Mouse (Mus musculus): ENCODE results near the gene Alkbh4.
"Not testable (repeated sequence)": the region's sequence is repeated elsewhere in the genome, so short reads cannot be mapped to it uniquely, and the experiment has no call there.

Gene Alkbh4

DNA sequence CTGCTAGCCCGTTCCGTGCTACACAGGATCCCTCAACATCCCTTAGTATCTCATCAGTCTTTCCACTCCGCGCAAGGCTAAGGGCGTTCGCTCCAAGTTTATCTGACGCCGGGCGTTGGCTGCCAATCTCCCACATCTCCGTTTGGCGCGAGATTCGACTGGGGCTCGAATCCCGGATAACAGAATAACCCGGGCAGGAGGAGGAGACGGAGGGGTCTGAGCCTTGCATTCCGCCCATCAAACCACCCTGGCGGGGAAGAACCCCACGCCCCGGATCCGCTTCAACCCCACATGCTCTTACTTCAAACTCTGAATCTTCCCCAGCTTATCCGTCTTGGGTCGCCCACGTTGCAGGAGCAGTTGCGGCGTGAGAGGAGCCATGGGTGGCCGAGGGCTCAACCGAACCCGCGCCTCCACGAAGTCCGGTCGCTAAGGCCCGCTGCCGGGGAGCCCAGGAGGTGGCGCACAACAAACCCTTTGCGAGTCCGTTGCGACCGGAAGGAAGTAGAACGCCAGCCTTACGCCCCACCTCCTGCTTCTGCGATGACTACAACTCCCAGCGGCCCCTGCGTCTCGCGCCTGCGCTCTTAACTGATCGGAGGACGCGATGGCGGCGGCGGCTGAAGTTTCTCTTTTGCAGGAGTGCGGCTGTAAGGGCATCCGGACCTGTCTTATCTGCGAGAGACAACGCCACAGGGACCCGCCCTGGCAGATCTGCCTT lies at the start of gene Alkbh4, which contains the start of gene Lrwd1:
Alkbh4 (plus strand) TSS at position 576 of the 721 bp plus-strand sequence.
Lrwd1 (minus strand) TSS at position 504 of the 721 bp plus-strand sequence.
- peak; percentile 88 for DNase-seq (ENCODE audit: low read depth, low spot score)

DNA sequence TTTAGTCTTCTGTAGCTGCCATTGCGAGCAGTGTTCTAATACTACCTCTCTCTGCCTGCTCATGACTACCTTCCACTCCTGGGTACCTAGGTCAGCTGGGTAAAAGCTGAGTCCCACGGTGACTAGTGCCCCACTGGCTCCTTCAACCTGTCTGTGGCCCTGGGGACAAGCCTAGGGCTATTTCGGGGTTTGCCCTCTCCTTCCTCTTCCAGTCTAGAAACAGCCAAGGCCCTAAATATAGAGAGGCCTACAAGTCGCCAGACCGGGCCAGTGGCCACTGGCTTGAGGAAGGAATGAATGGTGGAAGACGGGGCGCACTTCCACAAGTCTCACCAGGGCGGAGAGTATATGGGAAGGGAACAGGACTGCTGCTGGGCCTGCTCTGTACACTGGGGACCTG lies 49.7 kb upstream of the Alkbh4 start:
- no peak for DNase-seq (ENCODE audit: low read depth, low spot score)

DNA sequence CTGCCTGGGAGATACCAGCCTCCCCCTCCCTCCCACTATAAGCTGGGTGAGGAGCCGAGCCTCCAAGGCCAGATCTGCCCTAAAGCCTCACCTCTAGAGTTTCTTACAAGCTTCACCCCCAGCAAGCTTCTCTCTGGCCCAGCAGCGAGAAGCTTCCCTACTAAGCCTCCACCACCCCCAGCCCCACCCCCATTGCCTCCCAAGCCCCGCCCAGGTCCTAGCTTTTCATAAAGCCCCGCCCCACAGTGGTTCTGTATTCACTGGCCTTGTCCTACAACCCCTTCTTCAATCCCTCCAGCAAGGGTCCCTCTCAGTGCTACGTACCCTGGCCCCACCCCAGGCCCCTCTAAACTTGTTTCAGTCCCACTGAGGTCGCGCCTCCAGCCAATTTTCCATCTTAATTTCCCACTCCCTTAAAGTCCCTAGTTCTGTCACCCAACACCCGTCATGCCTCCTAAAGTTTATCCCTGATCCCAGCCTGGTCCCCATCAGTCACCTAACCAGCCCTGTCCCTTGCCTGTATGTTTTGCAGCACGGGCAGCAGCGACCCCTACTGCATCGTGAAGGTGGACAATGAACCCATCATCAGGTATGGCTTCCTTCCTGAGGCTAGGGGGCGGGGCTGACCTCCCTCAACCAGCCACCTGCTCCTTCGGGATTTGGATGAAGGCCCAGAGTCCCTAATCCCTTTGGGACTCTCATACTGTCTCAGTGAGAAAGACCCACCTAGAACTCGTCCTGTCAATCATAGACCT lies 46.9 kb upstream of the Alkbh4 start:
- DNase-seq (ENCODE audit: low read depth, low spot score), result no peak

DNA sequence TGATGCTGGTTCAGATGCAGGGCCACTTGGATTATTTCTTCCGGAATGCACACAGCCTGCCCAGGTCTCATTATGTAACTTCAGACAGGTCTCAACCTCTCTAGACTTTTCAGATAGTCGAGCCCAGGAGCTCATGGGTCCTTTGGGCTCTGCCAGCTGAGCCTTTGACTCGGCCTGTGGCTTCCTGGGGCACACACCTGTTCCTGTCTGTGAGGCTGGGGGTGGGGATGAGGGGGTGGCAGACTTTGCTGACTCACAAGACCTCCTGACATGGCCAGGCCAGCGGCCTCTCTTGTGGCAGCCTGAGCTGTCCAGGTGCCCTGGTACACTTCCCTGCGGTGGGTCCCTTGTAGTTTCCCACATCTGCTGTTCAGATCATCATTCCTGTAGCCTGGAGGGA lies 44.0 kb upstream of the Alkbh4 start:
- DNase-seq (ENCODE audit: low read depth, low spot score), result no peak

DNA sequence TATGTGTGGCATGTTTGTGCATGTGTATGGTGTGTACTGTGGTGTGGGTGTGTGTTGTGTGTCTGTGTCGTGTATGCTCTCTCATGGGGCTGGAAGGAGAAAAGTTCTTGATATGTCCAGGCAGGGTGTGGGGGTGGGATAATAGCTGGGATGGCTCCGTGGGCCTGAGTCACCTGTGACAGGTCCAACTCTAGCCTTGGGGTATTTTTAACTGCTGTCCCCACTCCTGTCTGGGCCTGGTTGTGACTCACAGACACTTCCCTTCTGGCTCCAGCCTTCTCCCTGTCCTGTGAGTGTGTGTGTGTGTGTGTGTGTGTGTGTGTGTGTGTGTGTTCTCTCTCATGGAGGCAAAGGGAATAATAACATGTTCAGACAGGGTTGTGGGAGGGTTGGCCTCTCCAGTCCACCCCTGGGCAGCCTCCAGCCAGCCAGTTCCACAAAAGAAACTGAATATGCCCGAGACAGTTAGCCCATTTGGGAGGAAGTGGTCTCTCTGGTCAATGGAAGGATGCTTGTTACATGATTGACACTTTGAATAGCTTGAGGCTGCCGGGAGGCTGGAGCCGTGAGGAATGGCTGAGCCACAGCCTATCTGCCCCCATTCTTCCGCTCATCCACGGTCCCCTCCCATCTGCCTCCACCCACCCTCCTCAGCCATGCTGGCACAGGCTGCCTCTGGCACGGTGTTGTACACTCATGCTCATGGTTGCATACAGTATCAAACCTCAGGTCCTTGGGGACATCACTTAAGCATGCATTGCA lies 41.5 kb upstream of the Alkbh4 start:
- DNase-seq (ENCODE audit: low read depth, low spot score), result no peak

DNA sequence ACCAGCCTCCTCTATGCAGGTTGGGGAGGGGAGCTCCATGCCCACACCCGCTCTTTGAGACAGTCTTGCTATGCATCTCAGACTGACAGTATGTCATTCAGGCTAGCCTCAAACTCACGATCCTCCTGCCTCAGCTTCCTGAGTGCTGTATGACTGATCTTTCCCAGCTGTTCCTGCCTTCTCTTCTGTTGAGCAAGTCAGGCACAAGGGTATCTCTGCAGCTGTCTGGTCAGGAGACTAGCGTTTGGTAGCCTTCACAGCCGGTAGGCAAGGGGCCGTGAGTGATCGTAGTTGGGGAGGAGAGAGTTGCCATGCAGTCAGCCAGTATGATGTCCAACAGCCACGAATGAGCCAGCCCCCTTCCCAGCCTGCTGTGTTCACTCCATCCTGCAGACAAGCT lies 40.9 kb upstream of the Alkbh4 start:
- DNase-seq (ENCODE audit: low read depth, low spot score), result no peak

DNA sequence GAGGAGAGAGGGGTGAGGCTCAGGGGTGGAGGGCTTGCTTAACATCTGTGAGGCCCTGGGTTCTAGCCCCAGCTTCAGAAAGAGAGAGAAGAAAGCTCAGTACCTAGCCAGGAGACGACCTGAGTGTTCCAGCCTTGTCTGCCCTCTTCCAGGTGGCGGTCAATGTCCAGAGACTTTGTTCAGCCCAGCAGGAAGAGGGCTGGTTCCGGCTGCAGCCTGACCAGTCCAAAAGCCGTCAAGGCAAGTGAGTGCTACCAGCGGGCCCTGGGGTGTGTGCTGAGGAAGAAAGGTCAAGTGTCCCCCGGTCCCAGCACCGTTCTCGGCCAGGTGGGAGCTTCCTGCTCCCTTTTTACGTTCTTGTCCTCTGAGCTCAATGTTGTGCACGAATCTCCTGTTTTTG lies 37.4 kb upstream of the Alkbh4 start:
- DNase-seq (ENCODE audit: low read depth, low spot score), result no peak

DNA sequence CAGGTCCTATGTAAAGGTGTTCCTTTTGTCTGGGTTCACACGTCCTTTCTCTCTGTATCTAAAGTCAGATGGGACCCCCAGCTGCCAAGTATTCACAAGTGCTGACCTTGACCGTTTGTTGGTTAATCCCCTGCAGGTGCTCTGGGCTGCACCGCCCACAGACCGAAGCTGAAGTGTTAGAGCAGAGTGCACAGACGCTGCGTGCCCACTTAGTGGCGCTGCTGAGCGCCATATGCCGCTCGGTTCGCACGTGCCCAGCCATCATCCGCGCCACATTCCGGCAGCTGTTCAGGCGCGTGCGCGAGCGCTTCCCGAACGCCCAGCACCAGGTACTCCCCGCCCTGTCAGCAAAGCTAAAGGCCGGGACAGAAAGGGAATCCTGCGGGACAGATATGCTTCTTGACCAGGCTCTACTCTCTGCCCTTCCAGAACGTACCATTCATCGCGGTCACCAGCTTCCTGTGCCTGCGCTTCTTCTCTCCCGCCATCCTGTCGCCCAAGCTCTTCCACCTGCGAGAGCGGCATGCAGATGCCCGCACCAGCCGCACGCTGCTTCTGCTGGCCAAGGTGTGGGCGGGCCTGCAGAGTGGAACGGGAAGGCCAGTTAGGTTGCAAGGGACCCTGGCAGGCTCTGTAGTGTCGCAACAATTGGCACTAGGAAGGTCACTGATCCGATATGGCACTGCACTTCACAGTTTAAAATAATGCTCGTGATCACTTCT lies 33.7 kb upstream of the Alkbh4 start:
- peak; percentile 47 for DNase-seq (ENCODE audit: low read depth, low spot score)

DNA sequence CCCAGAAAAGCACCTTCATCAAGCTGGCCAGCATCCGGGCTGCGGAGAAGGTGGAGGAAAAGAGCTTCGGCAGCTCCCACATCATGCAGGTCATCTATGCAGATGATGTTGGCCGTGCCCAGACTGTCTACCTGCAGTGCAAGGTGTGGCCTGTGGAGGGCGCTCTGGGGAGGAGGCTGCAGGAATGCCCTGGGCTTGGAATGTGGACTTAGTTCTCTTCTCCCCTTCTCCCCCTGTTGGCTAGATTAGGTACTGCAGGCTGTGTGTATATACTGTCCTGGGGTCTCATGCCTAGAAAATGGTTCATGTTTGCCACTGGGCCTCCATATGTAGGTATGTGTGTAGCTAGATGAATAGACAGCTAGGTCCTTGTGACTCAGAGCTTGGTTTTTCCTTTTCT lies 31.4 kb upstream of the Alkbh4 start:
- no peak for DNase-seq (ENCODE audit: low read depth, low spot score)

DNA sequence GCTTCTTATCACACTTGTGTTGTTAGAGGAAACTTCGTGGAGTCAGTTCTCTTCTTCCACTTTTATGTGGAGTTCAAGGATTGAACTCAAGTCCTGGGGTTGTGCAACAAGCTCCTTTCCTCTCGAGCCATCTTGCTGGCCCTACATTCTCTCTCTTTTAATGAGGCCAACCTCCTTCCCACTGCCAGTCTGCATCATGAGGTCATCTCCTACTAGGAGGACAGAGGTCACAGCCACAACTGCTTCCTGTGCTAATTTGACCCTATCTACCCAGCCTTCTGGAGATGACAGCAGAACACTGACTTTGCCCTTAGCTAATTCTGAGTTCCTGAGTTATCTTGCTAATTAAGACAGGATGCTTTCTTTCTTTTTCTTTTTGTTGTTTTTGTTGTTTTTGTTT lies 27.5 kb upstream of the Alkbh4 start:
- no peak for DNase-seq (ENCODE audit: low read depth, low spot score)

DNA sequence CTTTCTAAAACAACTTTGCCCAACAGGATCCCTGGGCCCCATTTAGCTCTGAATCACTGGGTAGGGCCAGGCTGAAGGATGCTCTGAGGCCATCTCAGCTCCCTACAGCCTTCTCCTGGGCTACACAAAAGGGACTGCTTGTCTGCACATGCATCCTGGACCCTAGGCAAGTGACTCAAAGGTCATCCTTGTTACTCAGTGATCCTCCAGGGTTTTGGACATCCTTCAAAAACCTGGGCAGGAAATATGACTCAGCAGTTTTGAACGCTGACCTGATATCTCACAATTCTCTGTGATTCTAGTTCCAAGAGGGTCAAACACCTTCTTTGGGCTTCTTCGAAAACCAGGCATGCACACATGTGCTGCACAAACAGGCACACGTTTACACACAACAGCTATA lies 26.9 kb upstream of the Alkbh4 start:
- no peak for DNase-seq (ENCODE audit: low read depth, low spot score)

DNA sequence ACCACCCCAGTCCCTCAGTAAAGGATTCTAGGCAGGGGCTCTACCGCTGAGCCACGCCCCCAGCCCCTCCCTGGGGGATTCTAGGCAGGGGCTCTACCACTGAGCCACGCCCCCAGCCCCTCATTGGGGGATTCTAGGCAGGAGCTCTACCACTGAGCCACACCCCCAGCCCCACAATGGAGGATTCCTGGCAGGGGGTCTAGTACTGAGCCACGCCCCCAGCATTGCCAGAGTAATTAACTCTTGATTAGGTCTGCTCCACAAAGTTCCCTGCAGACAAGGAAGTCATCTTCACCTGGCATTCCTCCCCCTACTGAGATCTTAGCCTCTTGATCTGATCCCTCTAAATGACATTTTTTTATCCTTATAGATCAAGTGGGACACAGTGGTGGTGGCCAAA lies 22.4 kb upstream of the Alkbh4 start:
- DNase-seq (ENCODE audit: low read depth, low spot score), result not testable (repeated sequence)

DNA sequence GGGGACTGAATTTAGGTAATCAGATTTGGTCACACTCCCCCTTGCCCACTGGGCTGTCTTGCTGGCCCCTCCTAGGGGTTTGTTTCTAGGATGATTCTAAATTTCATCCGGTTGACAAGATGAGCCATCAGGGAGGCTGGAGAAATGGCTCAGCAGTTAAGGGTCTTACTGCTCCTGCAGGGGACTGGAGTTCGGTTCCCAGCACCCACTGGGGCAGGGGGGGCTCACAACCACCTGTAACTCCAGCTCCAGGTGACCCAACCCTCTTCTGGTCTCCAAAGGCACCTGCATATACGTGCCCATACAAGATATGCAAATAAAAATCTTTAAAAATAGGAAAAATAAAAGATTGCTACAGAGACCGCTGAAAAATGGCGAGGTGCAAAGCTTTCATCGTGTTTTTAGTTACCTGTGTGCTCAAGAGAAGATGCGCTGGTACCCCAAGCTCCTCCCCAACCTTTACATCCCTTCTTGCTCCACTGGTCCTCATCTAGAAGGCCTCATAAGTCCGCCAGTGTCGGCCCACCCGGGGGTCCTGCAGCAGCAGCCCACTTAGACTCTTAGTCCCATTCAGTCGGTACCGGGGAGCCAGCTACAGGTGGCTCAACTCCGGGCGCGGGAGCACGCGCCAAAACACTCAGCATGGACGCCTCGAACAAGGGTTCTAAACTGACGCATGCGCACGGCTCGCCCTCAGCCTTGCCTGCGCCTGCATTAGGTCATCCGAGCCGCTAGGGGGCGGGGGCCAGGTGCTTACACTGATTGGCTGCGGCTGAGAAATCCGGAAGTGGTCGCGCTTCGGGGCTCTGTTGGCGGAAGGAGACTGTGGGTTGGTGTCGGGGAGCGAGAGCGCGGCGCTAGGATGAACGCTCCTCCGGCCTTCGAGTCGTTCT lies 19.8 kb upstream of the Alkbh4 start, which contains the start of gene Polr2j:
Polr2j (plus strand) TSS at position 741 of the 893 bp plus-strand sequence.
- DNase-seq (ENCODE audit: low read depth, low spot score), result peak; percentile 90

DNA sequence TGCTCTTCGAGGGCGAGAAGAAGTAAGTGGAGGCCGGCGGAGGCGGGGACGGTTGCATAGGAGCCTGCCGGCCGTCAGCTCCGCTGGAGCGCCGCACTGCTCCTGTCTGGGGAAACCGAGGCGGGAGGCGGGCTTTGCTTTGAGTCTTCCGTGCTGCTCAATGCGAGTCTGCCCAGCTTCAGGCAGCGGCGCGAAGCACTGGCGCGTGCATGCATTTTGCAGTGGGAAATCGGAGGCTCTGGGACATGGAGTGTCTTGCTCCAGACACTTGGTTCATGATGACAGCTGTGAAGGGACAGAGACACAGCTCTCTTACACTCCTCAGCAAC lies 19.2 kb upstream of the Alkbh4 start:
- no peak for DNase-seq (ENCODE audit: low read depth, low spot score)

DNA sequence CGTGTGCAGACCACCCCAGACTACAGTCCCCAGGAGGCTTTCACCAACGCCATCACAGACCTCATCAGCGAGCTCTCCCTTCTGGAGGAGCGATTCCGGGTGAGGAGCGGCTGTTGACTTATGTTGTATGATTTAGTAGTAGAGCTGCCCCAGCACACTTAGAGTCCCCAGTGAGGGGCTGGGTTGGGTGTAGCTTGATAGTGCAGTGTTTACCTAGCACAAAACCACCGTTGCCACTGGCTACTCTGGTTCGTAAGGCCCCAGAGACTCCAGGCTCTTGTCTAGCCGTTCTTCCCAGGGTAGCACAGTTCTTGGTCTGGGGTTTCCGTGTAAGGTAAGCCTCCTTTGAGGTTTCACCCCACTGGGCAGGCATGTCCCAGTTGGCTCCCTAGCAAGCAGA lies 13.8 kb upstream of the Alkbh4 start:
- DNase-seq (ENCODE audit: low read depth, low spot score), result no peak

DNA sequence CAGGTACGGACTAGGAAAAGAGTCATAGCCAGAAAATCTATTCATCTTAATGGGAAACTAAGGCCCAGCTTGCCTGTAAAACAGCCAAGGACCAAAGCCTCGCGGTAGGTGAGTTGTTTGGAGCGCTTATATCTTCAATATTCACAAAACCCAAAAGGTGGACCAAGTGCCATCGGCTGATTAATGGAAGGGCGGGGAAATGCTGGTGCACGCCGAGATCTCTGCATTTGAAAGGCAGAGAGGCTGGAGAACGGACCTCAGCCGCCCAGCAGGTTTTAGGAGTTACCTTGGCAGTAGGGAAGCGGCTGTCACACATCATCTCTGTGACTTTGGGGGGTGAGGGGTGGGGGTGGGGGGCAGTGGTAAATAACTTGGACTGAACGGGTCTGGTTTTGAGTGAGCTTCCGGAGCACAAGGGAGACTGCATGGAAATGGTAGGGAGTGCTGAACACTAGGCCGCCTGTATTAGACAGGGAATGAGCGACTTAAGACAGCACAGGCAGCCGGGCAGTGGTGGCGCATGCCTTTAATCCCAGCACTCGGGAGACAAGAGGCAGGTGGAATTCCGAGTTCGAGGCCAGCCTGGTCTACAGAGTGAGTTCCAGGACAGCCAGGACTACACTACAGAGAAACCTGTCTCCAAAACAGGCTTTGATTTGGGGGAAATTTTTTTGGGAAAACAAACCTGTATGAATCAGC lies 495 bp downstream of the Alkbh4 start:
- DNase-seq (ENCODE audit: low read depth, low spot score), result no peak

DNA sequence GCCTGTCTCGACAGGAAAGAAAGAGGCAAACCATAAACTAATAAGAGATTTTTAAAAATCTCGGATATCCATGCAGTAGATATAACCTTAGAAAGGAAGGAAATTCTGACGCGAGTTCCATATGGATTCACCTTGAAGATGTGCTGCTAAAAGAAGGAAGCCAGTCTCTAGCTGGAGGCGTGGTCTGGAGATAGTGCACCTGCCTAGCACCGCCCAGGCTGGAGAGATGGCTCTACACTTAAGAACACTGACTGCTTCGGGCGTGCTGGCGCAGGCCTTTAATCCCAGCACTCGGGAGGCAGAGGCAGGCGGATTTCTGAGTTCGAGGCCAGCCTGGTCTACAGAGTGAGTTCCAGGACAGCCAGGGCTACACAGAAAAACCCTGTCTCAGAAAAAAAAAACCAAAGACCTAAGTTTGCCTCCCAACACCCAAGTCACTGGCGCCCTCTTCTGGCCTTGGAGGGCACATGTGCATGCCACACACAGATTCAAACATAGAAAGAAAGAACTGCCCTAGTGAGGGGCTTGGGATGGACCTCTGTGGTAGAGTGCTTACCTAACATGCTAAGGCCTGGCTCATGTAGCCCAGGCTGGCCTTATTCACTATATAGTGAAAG lies 1.8 kb downstream of the Alkbh4 start:
- DNase-seq (ENCODE audit: low read depth, low spot score), result no peak

DNA sequence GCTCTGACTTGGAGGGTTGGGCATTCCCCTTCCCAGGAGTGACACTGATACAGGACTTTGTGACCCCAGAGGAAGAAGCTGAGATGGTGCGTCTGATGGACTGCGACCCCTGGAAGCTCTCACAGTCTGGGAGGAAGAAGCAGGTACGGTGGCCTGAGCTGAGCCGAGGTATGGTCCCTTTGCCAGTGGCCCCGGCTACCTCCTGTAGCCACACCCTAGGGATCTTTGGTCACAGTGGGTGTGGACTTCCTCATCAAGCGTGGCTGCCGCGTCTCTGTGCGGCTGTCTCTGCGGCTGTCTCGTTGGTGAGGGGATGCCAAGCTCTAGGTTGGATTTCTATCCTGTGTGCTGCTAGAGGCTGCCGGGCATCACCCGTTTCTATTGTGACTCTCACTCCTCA lies 3.4 kb downstream of the Alkbh4 start:
- DNase-seq (ENCODE audit: low read depth, low spot score), result no peak

DNA sequence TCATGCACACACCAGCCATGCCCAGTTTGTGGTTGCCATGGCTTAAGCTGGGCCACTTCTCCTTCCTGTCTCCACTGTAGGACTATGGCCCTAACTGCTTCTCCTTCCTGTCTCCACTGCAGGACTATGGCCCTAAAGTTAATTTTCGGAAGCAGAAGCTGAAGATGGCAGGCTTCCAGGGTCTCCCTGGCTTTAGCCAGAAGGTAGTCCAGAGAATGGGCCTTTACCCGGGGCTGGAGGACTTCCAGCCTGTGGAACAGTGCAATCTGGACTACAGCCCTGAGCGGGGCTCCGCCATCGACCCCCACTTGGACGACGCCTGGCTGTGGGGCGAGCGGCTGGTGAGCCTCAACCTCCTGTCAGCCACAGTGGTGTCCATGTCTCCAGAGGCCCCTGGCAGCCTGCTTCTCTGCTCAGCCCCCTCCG lies 4.1 kb downstream of the Alkbh4 start:
- DNase-seq (ENCODE audit: low read depth, low spot score), result no peak

DNA sequence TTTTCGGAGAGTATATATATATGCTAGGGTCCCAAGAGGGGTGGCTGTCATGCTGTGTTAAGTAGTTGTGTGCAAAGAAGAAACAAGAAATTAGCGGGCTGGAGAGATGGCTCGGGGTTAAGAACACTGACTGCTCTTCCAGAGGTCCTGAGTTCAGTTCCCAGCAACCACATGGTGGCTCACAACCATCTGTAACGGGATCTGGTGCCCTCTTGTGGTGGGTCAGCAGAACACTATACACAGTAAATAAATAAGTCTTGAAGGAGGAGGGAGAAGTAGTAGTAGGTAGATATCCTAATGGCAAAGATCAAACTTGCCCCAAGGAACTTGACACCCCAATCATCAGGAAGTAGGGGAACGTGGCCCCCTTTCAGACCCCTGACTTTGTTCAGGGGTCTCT lies 6.8 kb downstream of the Alkbh4 start:
- no peak for DNase-seq (ENCODE audit: low read depth, low spot score)

Data from brain, embryonic 18.5 days (tissue).